Mouse (Mus musculus) ES-E14 (cell line): ENCODE results near the gene Prkcg.

Source experiments
- CHD2 ChIP-seq: IDR thresholded peaks from 2 replicates; pipeline ENCODE4 v1.6.1; 2014; ENCODE audit warnings: mild to moderate bottlenecking, low read depth, low read length, inconsistent platforms
- HCFC1 ChIP-seq: IDR thresholded peaks from 2 replicates; pipeline ENCODE4 v1.6.1; 2012; ENCODE audit warnings: low read length, inconsistent platforms, borderline replicate concordance; ENCODE audit not compliant: insufficient read depth
- MAFK ChIP-seq: IDR thresholded peaks from 2 replicates; pipeline ENCODE4 v1.6.1; 2014; ENCODE audit warnings: mild to moderate bottlenecking, low read depth, low read length, inconsistent platforms; ENCODE audit not compliant: insufficient read depth
- ZC3H11A ChIP-seq: IDR thresholded peaks from 2 replicates; pipeline ENCODE4 v1.6.1; 2012; ENCODE audit warnings: low read depth, mild to moderate bottlenecking, inconsistent platforms, low read length, borderline replicate concordance
- ZNF384 ChIP-seq: IDR thresholded peaks from 2 replicates; pipeline ENCODE4 v1.6.1; 2012; ENCODE audit warnings: low read depth, low read length, inconsistent platforms

DNA sequence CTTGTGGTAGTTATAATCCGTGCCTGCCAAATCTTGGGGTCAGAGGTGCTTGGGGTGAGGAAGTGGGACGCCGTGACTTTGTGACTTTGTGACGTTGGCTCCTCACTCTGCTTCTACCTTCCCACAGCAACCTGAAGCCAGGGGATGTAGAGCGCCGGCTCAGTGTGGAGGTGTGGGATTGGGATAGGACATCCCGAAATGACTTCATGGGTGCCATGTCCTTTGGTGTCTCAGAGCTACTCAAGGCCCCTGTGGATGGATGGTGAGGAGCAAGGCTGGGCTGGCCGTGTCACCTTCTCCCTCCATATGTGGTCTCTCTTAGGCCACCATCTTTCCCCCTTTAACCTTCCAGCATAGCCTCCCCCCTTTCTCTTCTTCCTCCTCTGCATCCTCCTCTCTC, 24.6 kb downstream of the Prkcg start:
- TF ChIP-seq ZC3H11A (no peak), MAFK (no peak), HCFC1 (no peak), CHD2 (no peak), ZNF384 (no peak)
